Mouse (Mus musculus) liver, embryonic 14.5 days (tissue): ENCODE data around the gene Vegfb. TPM values are rescaled to one million over a fixed set of nuclear protein-coding genes. Genes with fewer than 3 reads are reported as not detected.

Experiments
- ATAC-seq: fragments of 200-750 bp; cut with Nextera tagmentation; 2 replicates; pipeline ENCODE4 v1.8.0; 2017; ENCODE audit warnings: moderate number of reproducible peaks, mild to moderate bottlenecking, moderate library complexity; ENCODE audit not compliant: insufficient read depth
- DNase-seq, 3 experiments: peaks; one replicate each; pipeline ENCODE4 v3.0.0-alpha.2; 2012 to 2013; ENCODE audit warnings: low read depth in 3 of 3, low spot score in 3 of 3
- H3K27ac ChIP-seq: fragments of 300-500 bp; sonication (generic); 2 replicates; pipeline ENCODE4 v1.5.1; 2014; ENCODE audit warnings: moderate library complexity, mild to moderate bottlenecking, control low read depth, inconsistent platforms
- H3K27me3 ChIP-seq: fragments of 300-500 bp; sonication (generic); 2 replicates; pipeline ENCODE4 v1.6.1; 2014; ENCODE audit warnings: mild to moderate bottlenecking, low read length, moderate library complexity; ENCODE audit not compliant: control insufficient read depth, insufficient read depth
- H3K36me3 ChIP-seq: fragments of 300-500 bp; sonication (generic); replicated peaks from 2 replicates; pipeline ENCODE4 v1.6.1; 2014; ENCODE audit warnings: low read depth; ENCODE audit not compliant: control insufficient read depth, insufficient read depth
- H3K4me1 ChIP-seq, 2 experiments: fragments of 200-500 bp in 1 of 2; fragments of 300-500 bp in 1 of 2; sonication (generic) in 1 of 2; replicated peaks; 2 replicates each; pipeline ENCODE4 v1.6.1; 2012 to 2014; ENCODE audit warnings: antibody characterized with exemption in 1 of 2, inconsistent platforms in 1 of 2, low read length in 1 of 2; ENCODE audit not compliant: control insufficient read depth in 2 of 2, insufficient read depth in 2 of 2
- H3K4me2 ChIP-seq: fragments of 300-500 bp; sonication (generic); 2 replicates; pipeline ENCODE4 v1.6.1; 2014; ENCODE audit warnings: low read depth, mild to moderate bottlenecking, control low read depth, moderate library complexity
- H3K4me3 ChIP-seq, 2 experiments: fragments of 200-500 bp in 1 of 2; fragments of 300-500 bp in 1 of 2; sonication (generic) in 1 of 2; 2 replicates each; pipeline ENCODE4 v1.5.1; 2012 to 2014; ENCODE audit warnings: low read depth in 2 of 2, low read length in 2 of 2, mild to moderate bottlenecking in 2 of 2, control low read depth in 1 of 2, inconsistent platforms in 1 of 2, moderate library complexity in 1 of 2; ENCODE audit not compliant: insufficient read depth in 1 of 2
- H3K9ac ChIP-seq: fragments of 300-500 bp; sonication (generic); replicated peaks from 2 replicates; pipeline ENCODE4 v1.6.1; 2014; ENCODE audit warnings: mild to moderate bottlenecking, control low read depth, moderate library complexity
- H3K9me3 ChIP-seq: fragments of 300-500 bp; sonication (generic); 2 replicates; pipeline ENCODE4 v1.6.1; 2016; ENCODE audit warnings: low read length, mixed read lengths; ENCODE audit not compliant: control insufficient read depth
- CTCF ChIP-seq: IDR thresholded peaks from 2 replicates; pipeline ENCODE4 v1.5.1; 2016; ENCODE audit warnings: antibody characterized with exemption, low read depth, control low read depth
- EP300 ChIP-seq: IDR thresholded peaks from 2 replicates; pipeline ENCODE4 v1.6.1; 2016; ENCODE audit warnings: antibody characterized with exemption, low read depth
- WGBS: fragments of 180-500 bp; shearing (Covaris S2); extraction: QIAGEN DNeasy Blood & Tissue Kit; methylation state at CpG from one replicate; pipeline ENCODE4 v1.1.7; 2014; ENCODE audit not compliant: insufficient replicate concordance; 5-methylcytosine and 5-hydroxymethylcytosine counted together
- polyA plus RNA-seq, 2 experiments: library from polyadenylated mRNA; depleted of rRNA in 1 of 2; stranded (reverse) in 1 of 2; unstranded in 1 of 2; fragments of >200 nt; fragmentation: Nextera tagmentation in 1 of 2; extraction: Ambion mirVana in 1 of 2; gene quantifications; 2 replicates each; pipeline versions ENCODE4 v1.2.1 to v1.2.3; 2012 to 2014

The Vegfb gene
- polyA plus RNA-seq, 2 experiments: 7.6 to 9.5 TPM

- peak within 1 kb of the TSS; percentile 80 for H3K9ac ChIP-seq
- H3K36me3 ChIP-seq: no peaks in the 10 kb centered on the region
- ATAC-seq (peak; percentile 80), DNase-seq (peak; percentile 85 to 86 (median 85))
- H3K27me3 ChIP-seq: no peaks in the 10 kb centered on the region; the same call in 1 of the 2 replicates
- peak; percentile 83 for TF ChIP-seq EP300
- TF ChIP-seq CTCF: peak; percentile 37; the same call in 1 of the 2 replicates
- H3K4me1 ChIP-seq: peaks cover 3 to 8% of the 10 kb centered on the region in 2 experiments
- under 1% methylated on average over 80 of the region's 83 CpGs for WGBS
- peak within 1 kb of the TSS; percentile 63 for H3K27ac ChIP-seq
- peak within 1 kb of the TSS; percentile 89 for H3K4me2 ChIP-seq
- H3K9me3 ChIP-seq: no peaks in the 10 kb centered on the region
- H3K4me3 ChIP-seq: peak within 1 kb of the TSS; percentile 77 to 92
Observed at GRCm38 (mm10) chr19:6941372-6942248, 45.8 kb downstream of the Vegfb start, which contains the start of gene Bad. TSS of gene Bad (plus strand) at chr19:6941861.

GRCm38 (mm10) chr19:6940396-6941351 lies 46.8 kb downstream of the Vegfb start:
- H3K4me3 ChIP-seq: peak overlapping the region; percentile 67 to 77
- WGBS: 23% methylated on average over 28 of the region's 29 CpGs
- DNase-seq (no peak), ATAC-seq (no peak)
- no peaks in the 10 kb centered on the region for H3K9me3 ChIP-seq
- peak overlapping the region; percentile 80 for H3K9ac ChIP-seq
- peak overlapping the region; percentile 89 for H3K4me2 ChIP-seq
- peaks cover 3 to 8% of the 10 kb centered on the region in 2 experiments for H3K4me1 ChIP-seq
- H3K36me3 ChIP-seq: no peaks in the 10 kb centered on the region
- no peak for TF ChIP-seq CTCF
- no peak for TF ChIP-seq EP300
- H3K27me3 ChIP-seq: peaks cover 3% of the 10 kb centered on the region
- no peak overlapping the region for H3K27ac ChIP-seq

- Histone ChIP-seq H3K9me3 (no peaks in the 10 kb centered on the region), H3K27ac (no peak overlapping the region), H3K4me2 (no peak overlapping the region), H3K9ac (no peak overlapping the region), H3K4me3 (no peak overlapping the region), H3K36me3 (no peaks in the 10 kb centered on the region), H3K4me1 (peaks cover 3 to 8% of the 10 kb centered on the region in 2 experiments), H3K27me3 (peaks cover 17% of the 10 kb centered on the region)
- DNase-seq (no peak), ATAC-seq (no peak)
- WGBS: 79% methylated on average over 20 of the region's 20 CpGs
- TF ChIP-seq CTCF: no peak
- no peak for TF ChIP-seq EP300
Observed at GRCm38 (mm10) chr19:6939106-6940002, 48.1 kb downstream of the Vegfb start.

GRCm38 (mm10) chr19:6937541-6938465 lies 49.6 kb downstream of the Vegfb start:
- no peaks in the 10 kb centered on the region for H3K9me3 ChIP-seq
- H3K9ac ChIP-seq: no peak overlapping the region
- H3K27ac ChIP-seq: no peak overlapping the region
- H3K27me3 ChIP-seq: peaks cover 32% of the 10 kb centered on the region
- no peak for TF ChIP-seq CTCF
- TF ChIP-seq EP300: no peak
- H3K36me3 ChIP-seq: no peaks in the 10 kb centered on the region
- peaks cover 3 to 5% of the 10 kb centered on the region in 2 experiments for H3K4me1 ChIP-seq
- H3K4me3 ChIP-seq: no peak overlapping the region
- WGBS: 71% methylated on average over 16 of the region's 16 CpGs
- no peak overlapping the region for H3K4me2 ChIP-seq
- DNase-seq: no peak
- no peak for ATAC-seq
